Mouse (Mus musculus) heart, embryonic 16.5 days (tissue): Measurements from ENCODE around the gene Cenpa. TPM values are rescaled to one million over a fixed set of nuclear protein-coding genes. Genes with fewer than 3 reads are reported as not detected.

Experiments used
- ATAC-seq: fragments of 200-750 bp; cut with Nextera tagmentation; replicated peaks from 2 replicates; pipeline ENCODE4 v1.8.0; 2017; ENCODE audit warnings: moderate number of reproducible peaks; ENCODE audit not compliant: insufficient read depth, low FRiP score; ENCODE audit errors: extremely low read depth
- H3K27ac ChIP-seq: fragments of 300-500 bp; sonication (generic); 2 replicates; pipeline ENCODE4 v1.5.1; 2014; ENCODE audit warnings: mild to moderate bottlenecking, low read length, control low read depth, moderate library complexity
- H3K27me3 ChIP-seq: fragments of 300-500 bp; sonication (generic); 2 replicates; pipeline ENCODE4 v1.6.1; 2014; ENCODE audit warnings: low read length, mixed read lengths; ENCODE audit not compliant: control insufficient read depth, insufficient read depth
- H3K36me3 ChIP-seq: fragments of 300-500 bp; sonication (generic); 2 replicates; pipeline ENCODE4 v1.6.1; 2014; ENCODE audit not compliant: control insufficient read depth, insufficient read depth
- H3K4me1 ChIP-seq: fragments of 300-500 bp; sonication (generic); 2 replicates; pipeline ENCODE4 v1.6.1; 2014; ENCODE audit warnings: low read length, mixed read lengths; ENCODE audit not compliant: control insufficient read depth, insufficient read depth
- H3K4me2 ChIP-seq: fragments of 300-500 bp; sonication (generic); 2 replicates; pipeline ENCODE4 v1.6.1; 2014; ENCODE audit warnings: low read depth, mild to moderate bottlenecking, control low read depth, low read length
- H3K4me3 ChIP-seq: fragments of 300-500 bp; sonication (generic); 2 replicates; pipeline ENCODE4 v1.5.1; 2014; ENCODE audit warnings: mild to moderate bottlenecking, control low read depth, low read length
- H3K9ac ChIP-seq: fragments of 300-500 bp; sonication (generic); 2 replicates; pipeline ENCODE4 v1.6.1; 2014; ENCODE audit warnings: low read length, control low read depth
- H3K9me3 ChIP-seq: fragments of 300-500 bp; sonication (generic); replicated peaks from 2 replicates; pipeline ENCODE4 v1.6.1; 2016; ENCODE audit warnings: low read length; ENCODE audit not compliant: control insufficient read depth
- WGBS: fragments of 180-500 bp; shearing (Covaris S2); extraction: QIAGEN DNeasy Blood & Tissue Kit; methylation state at CpG from one replicate; pipeline ENCODE4 v1.1.7; 2014; 5-methylcytosine and 5-hydroxymethylcytosine counted together
- polyA plus RNA-seq: library from polyadenylated mRNA; unstranded; fragments of >200 nt; fragmentation: Nextera tagmentation; extraction: Ambion mirVana; gene quantifications from 2 replicates; pipeline ENCODE4 v1.2.1, GENCODE M21; 2015

The Cenpa gene
- polyA plus RNA-seq = 210 and 225 TPM in 2 replicates

DNA sequence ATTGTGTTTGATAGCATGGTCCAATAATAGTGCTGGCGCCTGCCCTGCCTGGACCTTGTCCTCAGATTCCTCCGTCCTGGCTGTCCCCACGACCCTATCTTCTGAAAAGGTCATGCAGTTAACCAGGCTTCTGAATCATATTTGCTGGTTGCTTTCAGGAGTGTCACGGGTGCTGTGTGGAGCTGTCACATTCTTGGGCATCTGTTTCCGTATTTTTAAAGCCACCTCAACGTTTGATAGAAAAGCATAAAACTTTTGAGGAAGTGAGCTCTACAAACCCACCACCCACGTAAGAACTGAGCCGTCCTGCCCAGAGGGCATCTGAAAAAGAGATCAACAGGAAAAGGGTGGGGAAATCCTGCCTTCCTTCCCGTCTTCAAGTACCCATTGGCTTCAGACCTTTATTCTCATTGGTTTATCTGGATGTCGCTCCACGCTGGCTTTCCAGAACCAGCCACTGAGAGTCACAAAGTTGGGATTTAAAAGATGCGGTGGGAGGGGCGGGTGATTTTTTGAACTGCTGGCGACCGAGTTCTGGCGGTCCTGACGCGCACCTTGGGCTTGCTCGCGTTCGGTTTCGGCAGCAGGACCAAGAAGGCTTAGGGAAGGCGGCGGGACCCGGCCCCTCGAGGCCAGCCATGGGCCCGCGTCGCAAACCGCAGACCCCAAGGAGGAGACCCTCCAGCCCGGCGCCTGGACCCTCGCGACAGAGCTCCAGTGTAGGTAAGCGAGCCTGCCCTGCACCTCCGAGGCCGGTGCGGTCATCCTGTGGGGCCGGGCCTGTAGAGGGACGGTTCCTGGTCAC lies at the start of gene Cenpa:
TSS of gene Cenpa (plus strand) at position 387 of the 805 bp plus-strand sequence.
- H3K4me2 ChIP-seq = peak within 1 kb of the TSS; percentile 72
- H3K9me3 ChIP-seq = no peaks in the 10 kb centered on the region
- peaks cover 22% of the 10 kb centered on the region for H3K4me1 ChIP-seq
- peak within 1 kb of the TSS; percentile 96 for H3K27ac ChIP-seq
- ATAC-seq = peak; percentile 95
- peak within 1 kb of the TSS; percentile 94 for H3K4me3 ChIP-seq
- under 1% methylated on average over 40 of the region's 40 CpGs for WGBS
- H3K36me3 ChIP-seq = peaks cover 8% of the 10 kb centered on the region
- peak within 1 kb of the TSS; percentile 90 for H3K9ac ChIP-seq
- no peaks in the 10 kb centered on the region for H3K27me3 ChIP-seq

DNA sequence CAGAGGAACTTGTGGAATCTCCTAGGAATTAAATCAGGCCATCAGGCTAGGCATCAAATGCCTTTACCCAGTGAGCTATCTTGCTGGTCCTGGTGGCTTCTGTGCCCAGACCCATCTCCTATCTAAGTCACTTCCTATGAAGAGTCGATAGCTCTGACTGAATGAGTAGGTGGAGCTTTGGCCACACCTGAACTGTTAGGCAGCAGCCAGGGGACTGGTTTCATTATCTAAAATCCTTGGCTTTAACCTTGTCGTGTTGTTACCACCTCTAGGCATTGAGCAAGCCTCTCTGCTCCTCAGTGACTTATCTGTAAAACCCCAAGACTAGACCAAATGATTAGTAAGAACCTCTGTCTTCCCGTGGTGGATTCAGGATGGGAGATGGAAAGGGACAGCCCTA lies 49.2 kb upstream of the Cenpa start:
- Histone ChIP-seq H3K36me3 (no peaks in the 10 kb centered on the region), H3K4me1 (peaks cover 52% of the 10 kb centered on the region), H3K9ac (peak overlapping the region; percentile 59), H3K27me3 (peaks cover 15% of the 10 kb centered on the region), H3K9me3 (no peaks in the 10 kb centered on the region), H3K4me2 (peak overlapping the region; percentile 45), H3K27ac (peak overlapping the region; percentile 89), H3K4me3 (no peak overlapping the region)
- 4% methylated on average over 3 of the region's 3 CpGs for WGBS
- no peak for ATAC-seq

DNA sequence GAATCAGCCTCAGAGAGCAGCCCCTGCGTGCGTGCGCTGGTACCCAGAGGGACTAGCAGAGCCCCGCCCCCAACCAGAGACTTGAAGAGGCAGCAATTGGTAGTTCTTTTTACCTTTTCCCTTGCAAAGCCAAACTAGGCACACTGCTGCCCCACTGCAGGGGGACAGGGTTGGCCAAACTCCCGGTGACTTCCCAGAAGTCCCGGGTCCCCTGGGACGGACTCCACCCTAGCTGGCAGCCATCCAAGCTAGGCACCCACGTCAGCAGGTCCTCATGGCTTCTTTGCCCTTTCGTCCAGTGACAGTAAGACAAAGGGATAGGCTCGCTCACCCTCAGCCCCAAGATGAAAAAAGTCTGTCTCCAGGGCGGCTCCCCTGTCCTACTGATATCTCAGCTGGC lies 48.7 kb upstream of the Cenpa start:
- peak; percentile 53 for ATAC-seq
- no peaks in the 10 kb centered on the region for H3K36me3 ChIP-seq
- peak overlapping the region; percentile 59 for H3K9ac ChIP-seq
- H3K27ac ChIP-seq = peak overlapping the region; percentile 89
- H3K4me2 ChIP-seq = peak overlapping the region; percentile 45
- H3K4me3 ChIP-seq = no peak overlapping the region
- H3K4me1 ChIP-seq = peaks cover 56% of the 10 kb centered on the region
- peaks cover 15% of the 10 kb centered on the region for H3K27me3 ChIP-seq
- WGBS = 13% methylated on average over 11 of the region's 11 CpGs
- no peaks in the 10 kb centered on the region for H3K9me3 ChIP-seq

DNA sequence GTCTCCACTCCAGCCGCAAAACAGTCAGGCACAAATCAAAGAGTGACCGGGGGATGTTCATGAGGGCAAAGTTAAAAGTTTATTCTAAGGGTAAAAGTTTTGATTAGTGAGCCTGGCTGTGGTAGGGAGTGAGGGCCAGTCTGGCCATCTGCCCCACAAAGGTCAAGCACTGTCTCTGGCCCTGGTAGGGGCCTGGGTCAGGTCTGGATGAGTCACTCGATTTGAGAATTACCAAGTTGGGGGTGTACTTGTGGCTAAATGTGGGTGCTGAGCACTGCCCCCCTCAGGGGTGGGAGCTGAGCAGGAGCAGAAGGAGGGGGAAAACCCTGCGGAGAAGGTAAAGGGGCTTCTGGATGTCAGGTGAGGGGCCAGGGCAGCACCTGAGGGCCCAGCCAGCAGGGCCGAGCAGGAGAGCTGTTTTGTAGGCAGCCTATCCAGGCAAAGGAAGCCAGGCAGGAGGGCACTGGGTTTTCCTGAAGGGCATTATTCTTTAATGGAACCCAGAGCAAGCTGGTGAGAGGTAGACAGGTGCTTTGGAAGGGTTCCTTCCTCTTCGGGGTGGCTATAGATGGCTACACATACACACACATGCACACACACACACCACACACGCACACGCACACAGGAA lies 48.1 kb upstream of the Cenpa start:
- Histone ChIP-seq H3K4me2 (no peak overlapping the region), H3K36me3 (no peaks in the 10 kb centered on the region), H3K9ac (0 out of 2 replicates have a peak overlapping the region, but pooled peaks have one; percentile 31), H3K27me3 (peaks cover 15% of the 10 kb centered on the region), H3K9me3 (no peaks in the 10 kb centered on the region), H3K27ac (peak overlapping the region; percentile 89), H3K4me3 (no peak overlapping the region), H3K4me1 (peaks cover 54% of the 10 kb centered on the region)
- WGBS = 72% methylated on average over 8 of the region's 8 CpGs
- no peak for ATAC-seq

DNA sequence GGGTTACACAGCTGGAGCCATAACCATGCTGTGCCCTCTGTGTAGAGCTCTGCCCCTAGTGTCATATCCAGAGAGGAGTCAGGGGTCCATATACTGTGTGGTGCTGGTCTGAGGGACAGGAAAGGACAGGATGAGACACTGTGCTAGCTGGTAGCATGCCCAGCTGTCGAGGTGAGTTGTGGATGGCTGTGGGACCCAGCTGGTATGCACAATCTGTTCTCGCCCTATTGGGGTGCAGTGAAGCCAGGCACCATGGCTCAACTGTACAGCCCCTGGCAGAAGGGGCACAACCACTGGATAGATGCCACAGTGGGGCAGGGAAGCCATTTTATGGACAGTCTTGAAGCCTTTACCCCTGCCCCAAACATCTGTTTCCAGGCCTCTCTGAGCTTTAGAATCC lies 47.4 kb upstream of the Cenpa start:
- WGBS = 76% methylated on average over 2 of the region's 2 CpGs
- Histone ChIP-seq H3K36me3 (no peaks in the 10 kb centered on the region), H3K4me3 (no peak overlapping the region), H3K9me3 (no peaks in the 10 kb centered on the region), H3K4me1 (peaks cover 48% of the 10 kb centered on the region), H3K27me3 (peaks cover 17% of the 10 kb centered on the region), H3K27ac (no peak overlapping the region), H3K4me2 (no peak overlapping the region), H3K9ac (no peak overlapping the region)
- ATAC-seq = no peak

DNA sequence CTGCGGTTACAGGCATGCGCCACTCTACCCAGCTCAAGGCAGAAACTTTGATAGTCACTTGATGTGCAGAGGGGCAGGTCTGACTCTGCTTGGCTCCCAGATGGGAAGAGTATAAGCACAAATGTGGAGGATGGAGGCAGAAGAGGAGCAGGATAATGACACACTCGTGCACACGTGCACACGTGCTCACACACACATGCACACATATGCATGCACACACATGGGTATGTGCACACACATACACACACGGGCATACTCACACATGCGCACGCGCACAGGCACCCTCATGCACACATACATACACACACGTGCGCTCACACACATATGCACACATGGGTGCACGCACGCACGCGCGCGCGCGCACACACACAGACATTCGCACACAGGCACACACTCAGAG lies 46.0 kb upstream of the Cenpa start:
- no peak overlapping the region for H3K9ac ChIP-seq
- no peak overlapping the region for H3K4me2 ChIP-seq
- no peaks in the 10 kb centered on the region for H3K9me3 ChIP-seq
- H3K4me1 ChIP-seq = peaks cover 34% of the 10 kb centered on the region
- no peak overlapping the region for H3K27ac ChIP-seq
- no peak for ATAC-seq
- H3K27me3 ChIP-seq = peaks cover 17% of the 10 kb centered on the region
- 96% methylated on average over 20 of the region's 20 CpGs for WGBS
- H3K4me3 ChIP-seq = no peak overlapping the region
- no peaks in the 10 kb centered on the region for H3K36me3 ChIP-seq

DNA sequence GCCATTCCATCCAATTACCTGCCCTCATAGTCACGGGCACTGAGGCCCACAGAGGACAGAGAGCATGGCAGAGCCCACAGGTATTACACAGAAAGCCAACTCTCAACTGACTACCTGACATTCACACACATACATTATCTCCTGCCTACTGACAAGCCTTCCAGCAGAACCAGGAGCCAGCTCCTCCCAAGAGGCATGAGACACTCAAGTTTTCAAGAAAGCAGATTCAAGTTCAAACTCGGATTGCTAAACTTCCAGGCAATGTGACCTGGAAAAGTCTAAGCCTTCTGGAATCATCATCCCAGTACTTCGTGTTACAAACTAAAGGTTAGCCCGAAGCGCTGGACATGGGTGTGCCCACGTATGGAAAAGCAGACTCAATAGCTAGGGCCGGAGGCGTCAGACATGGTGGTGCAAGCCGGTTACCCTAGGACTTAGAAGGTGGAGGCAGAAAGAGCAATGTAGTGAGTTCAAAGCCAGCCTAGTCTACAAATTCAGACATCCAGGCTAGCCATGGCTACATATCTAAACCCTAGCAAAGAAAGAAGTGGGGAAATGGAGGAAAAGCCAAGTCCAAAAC lies 45.3 kb upstream of the Cenpa start:
- no peak overlapping the region for H3K27ac ChIP-seq
- peaks cover 28% of the 10 kb centered on the region for H3K4me1 ChIP-seq
- H3K4me2 ChIP-seq = no peak overlapping the region
- H3K9me3 ChIP-seq = no peaks in the 10 kb centered on the region
- no peak overlapping the region for H3K9ac ChIP-seq
- H3K4me3 ChIP-seq = no peak overlapping the region
- WGBS = 93% methylated on average over 9 of the region's 9 CpGs
- peaks cover 17% of the 10 kb centered on the region for H3K27me3 ChIP-seq
- no peaks in the 10 kb centered on the region for H3K36me3 ChIP-seq
- ATAC-seq = no peak

DNA sequence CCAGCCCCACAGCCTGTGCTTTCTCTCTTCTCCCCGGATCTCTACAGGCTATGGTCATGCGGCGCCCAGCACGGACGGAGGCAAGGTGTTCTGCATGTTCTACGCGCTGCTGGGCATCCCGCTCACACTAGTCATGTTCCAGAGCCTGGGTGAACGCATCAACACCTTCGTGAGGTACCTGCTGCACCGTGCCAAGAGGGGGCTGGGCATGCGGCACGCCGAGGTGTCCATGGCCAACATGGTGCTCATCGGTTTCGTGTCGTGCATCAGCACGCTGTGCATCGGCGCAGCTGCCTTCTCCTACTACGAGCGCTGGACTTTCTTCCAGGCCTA lies 44.8 kb upstream of the Cenpa start:
- Histone ChIP-seq H3K4me1 (peaks cover 24% of the 10 kb centered on the region), H3K27me3 (peaks cover 19% of the 10 kb centered on the region), H3K9ac (no peak overlapping the region), H3K36me3 (no peaks in the 10 kb centered on the region), H3K4me2 (peak overlapping the region; percentile 57), H3K9me3 (no peaks in the 10 kb centered on the region), H3K27ac (no peak overlapping the region), H3K4me3 (no peak overlapping the region)
- no peak for ATAC-seq
- WGBS = 65% methylated on average over 22 of the region's 22 CpGs
